Mouse (Mus musculus) T-cell, adult 66 days (primary cell): ENCODE results near the gene Yipf4. TPM values are rescaled to one million over a fixed set of nuclear protein-coding genes. Genes with fewer than 3 reads are reported as not detected.

Experiments
- total RNA-seq, 2 experiments: library from RNA; stranded (reverse); gene quantifications; 3 replicates in 1 of 2; 4 replicates in 1 of 2; pipeline ENCODE4 v1.2.4; 2023

The Yipf4 gene
- total RNA-seq = 10 to 100 TPM; 59.9 to 71.3 TPM

GRCm38 (mm10) chr17:74489024-74489900 lies at the start of gene Yipf4:
Gene Yipf4 (plus strand): TSS chr17:74489493.

GRCm38 (mm10) chr17:74458711-74459408 lies 30.4 kb upstream of the Yipf4 start, which contains the start of gene Nlrc4:
Gene Nlrc4 (minus strand): TSS chr17:74459142.

GRCm38 (mm10) chr17:74527729-74528607 lies 38.7 kb downstream of the Yipf4 start, which contains the start of gene Birc6:
Gene Birc6 (plus strand): TSS chr17:74528295.

Other genes with a start within 250 kb of the Yipf4 start
- gene Memo1, start 194.0 kb upstream of the Yipf4 start, total RNA-seq = 10 to 100 TPM; 49.3 to 53.3 TPM
- 10 to 100 TPM; 54.2 to 64.1 TPM for gene Dpy30, start 165.5 kb upstream of the Yipf4 start, total RNA-seq
- 10 to 100 TPM; 27.5 to 33.5 TPM for gene Spast, start 150.5 kb upstream of the Yipf4 start, total RNA-seq
- gene Slc30a6, start 93.9 kb upstream of the Yipf4 start, total RNA-seq = 10 to 100 TPM; 17.8 to 21.2 TPM
- 1 to 10 TPM in 1 of 2 experiments, under 1 TPM in 1; 0.73 to 1.2 TPM for gene Nlrc4, start 30.4 kb upstream of the Yipf4 start, total RNA-seq
- 100 to 1,000 TPM; 289 to 308 TPM for gene Birc6, start 38.8 kb downstream of the Yipf4 start, total RNA-seq
- 10 to 100 TPM; 51.6 to 58.8 TPM for gene Ttc27, start 228.2 kb downstream of the Yipf4 start, total RNA-seq